Mouse (Mus musculus): ENCODE results near the gene Grid1. TPM values are rescaled to one million over a fixed set of nuclear protein-coding genes. Genes with fewer than 3 reads are reported as not detected.

Gene Grid1
- polyA plus RNA-seq, 1 experiment = 0.19 TPM

DNA sequence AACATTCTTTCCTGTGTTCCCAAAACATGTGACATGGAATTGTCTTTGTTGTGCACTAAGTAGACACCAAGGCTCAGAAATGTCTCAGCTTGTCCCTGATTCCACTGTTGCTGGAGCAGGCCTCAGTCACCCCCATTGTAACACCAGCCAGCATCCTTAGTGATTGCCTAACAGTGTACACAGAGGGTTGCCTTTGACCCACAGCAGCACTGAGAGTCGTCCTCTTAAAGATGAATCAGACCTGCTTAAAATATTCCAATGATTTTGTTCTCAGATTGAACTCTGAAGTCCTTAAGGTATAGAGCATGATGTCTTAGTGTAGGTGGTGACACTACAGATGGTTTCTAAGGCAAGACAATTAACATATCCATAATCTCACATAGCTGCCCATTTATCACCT is 354.0 kb downstream of the Grid1 start:
- Histone ChIP-seq H3K4me3 (ENCODE audit: control insufficient read depth, insufficient read depth, low read length) (no peak overlapping the region), H3K27ac (ENCODE audit: control insufficient read depth, insufficient read depth, low read length) (no peak overlapping the region), H3K36me3 (ENCODE audit: control insufficient read depth, insufficient read depth, low read length) (no peaks in the 10 kb centered on the region), H3K27me3 (ENCODE audit: control insufficient read depth, insufficient read depth, low read length) (no peaks in the 10 kb centered on the region), H3K4me1 (replicated peaks; ENCODE audit: control insufficient read depth, insufficient read depth, low read length) (no peaks in the 10 kb centered on the region)
- no peak for TF ChIP-seq POLR2A (IDR thresholded peaks at IDR 0.05; ENCODE audit: control insufficient read depth, extremely low read depth, insufficient read depth, low read length, poor library complexity)
- 80% methylated on average over 1 of the region's 1 CpGs for WGBS
- DNase-seq = no peak

- no peaks in the 10 kb centered on the region for H3K27me3 ChIP-seq (ENCODE audit: control insufficient read depth, insufficient read depth, low read length)
- H3K4me3 ChIP-seq (ENCODE audit: control insufficient read depth, insufficient read depth, low read length) = no peak overlapping the region
- no peaks in the 10 kb centered on the region for H3K36me3 ChIP-seq (ENCODE audit: control insufficient read depth, insufficient read depth, low read length)
- 95% methylated on average over 3 of the region's 3 CpGs for WGBS
- no peaks in the 10 kb centered on the region for H3K4me1 ChIP-seq (replicated peaks; ENCODE audit: control insufficient read depth, insufficient read depth, low read length)
- no peak for DNase-seq
- TF ChIP-seq POLR2A (IDR thresholded peaks at IDR 0.05; ENCODE audit: control insufficient read depth, extremely low read depth, insufficient read depth, low read length, poor library complexity) (no peak), CTCF (IDR thresholded peaks at IDR 0.05; ENCODE audit: borderline replicate concordance, control insufficient read depth, extremely low read depth, insufficient read depth, low read length, poor library complexity) (no peak)
- H3K27ac ChIP-seq (ENCODE audit: control insufficient read depth, insufficient read depth, low read length) = no peak overlapping the region
Measured at GRCm38 (mm10) chr14:35176021-35176420, 356.1 kb downstream of the Grid1 start.

- DNase-seq = no peak
- Histone ChIP-seq H3K4me1 (replicated peaks; ENCODE audit: control insufficient read depth, insufficient read depth, low read length) (no peaks in the 10 kb centered on the region), H3K27me3 (ENCODE audit: control insufficient read depth, insufficient read depth, low read length) (no peaks in the 10 kb centered on the region), H3K27ac (ENCODE audit: control insufficient read depth, insufficient read depth, low read length) (no peak overlapping the region), H3K4me3 (ENCODE audit: control insufficient read depth, insufficient read depth, low read length) (no peak overlapping the region), H3K36me3 (ENCODE audit: control insufficient read depth, insufficient read depth, low read length) (no peaks in the 10 kb centered on the region)
- TF ChIP-seq POLR2A (IDR thresholded peaks at IDR 0.05; ENCODE audit: control insufficient read depth, extremely low read depth, insufficient read depth, low read length, poor library complexity) (no peak), CTCF (IDR thresholded peaks at IDR 0.05; ENCODE audit: borderline replicate concordance, control insufficient read depth, extremely low read depth, insufficient read depth, low read length, poor library complexity) (no peak)
Measured at GRCm38 (mm10) chr14:35179076-35179475, 359.2 kb downstream of the Grid1 start.

GRCm38 (mm10) chr14:35185399-35185798 is 365.5 kb downstream of the Grid1 start:
- Histone ChIP-seq H3K36me3 (ENCODE audit: control insufficient read depth, insufficient read depth, low read length) (no peaks in the 10 kb centered on the region), H3K4me1 (replicated peaks; ENCODE audit: control insufficient read depth, insufficient read depth, low read length) (no peaks in the 10 kb centered on the region), H3K4me3 (ENCODE audit: control insufficient read depth, insufficient read depth, low read length) (no peak overlapping the region), H3K27ac (ENCODE audit: control insufficient read depth, insufficient read depth, low read length) (no peak overlapping the region), H3K27me3 (ENCODE audit: control insufficient read depth, insufficient read depth, low read length) (no peaks in the 10 kb centered on the region)
- 81% methylated on average over 1 of the region's 1 CpGs for WGBS
- TF ChIP-seq POLR2A (IDR thresholded peaks at IDR 0.05; ENCODE audit: control insufficient read depth, extremely low read depth, insufficient read depth, low read length, poor library complexity) (no peak), CTCF (IDR thresholded peaks at IDR 0.05; ENCODE audit: borderline replicate concordance, control insufficient read depth, extremely low read depth, insufficient read depth, low read length, poor library complexity) (no peak)
- no peak for DNase-seq

- Histone ChIP-seq H3K27ac (ENCODE audit: control insufficient read depth, insufficient read depth, low read length) (no peak overlapping the region), H3K4me3 (ENCODE audit: control insufficient read depth, insufficient read depth, low read length) (no peak overlapping the region), H3K4me1 (replicated peaks; ENCODE audit: control insufficient read depth, insufficient read depth, low read length) (no peaks in the 10 kb centered on the region), H3K36me3 (ENCODE audit: control insufficient read depth, insufficient read depth, low read length) (no peaks in the 10 kb centered on the region), H3K27me3 (ENCODE audit: control insufficient read depth, insufficient read depth, low read length) (no peaks in the 10 kb centered on the region; the same call in 1 of the 2 replicates)
- TF ChIP-seq CTCF (IDR thresholded peaks at IDR 0.05; ENCODE audit: borderline replicate concordance, control insufficient read depth, extremely low read depth, insufficient read depth, low read length, poor library complexity) = no peak
- no peak for TF ChIP-seq POLR2A (IDR thresholded peaks at IDR 0.05; ENCODE audit: control insufficient read depth, extremely low read depth, insufficient read depth, low read length, poor library complexity)
- WGBS = 94% methylated on average over 6 of the region's 6 CpGs
- no peak for DNase-seq
Measured at GRCm38 (mm10) chr14:35192256-35192655, 372.3 kb downstream of the Grid1 start.

DNA sequence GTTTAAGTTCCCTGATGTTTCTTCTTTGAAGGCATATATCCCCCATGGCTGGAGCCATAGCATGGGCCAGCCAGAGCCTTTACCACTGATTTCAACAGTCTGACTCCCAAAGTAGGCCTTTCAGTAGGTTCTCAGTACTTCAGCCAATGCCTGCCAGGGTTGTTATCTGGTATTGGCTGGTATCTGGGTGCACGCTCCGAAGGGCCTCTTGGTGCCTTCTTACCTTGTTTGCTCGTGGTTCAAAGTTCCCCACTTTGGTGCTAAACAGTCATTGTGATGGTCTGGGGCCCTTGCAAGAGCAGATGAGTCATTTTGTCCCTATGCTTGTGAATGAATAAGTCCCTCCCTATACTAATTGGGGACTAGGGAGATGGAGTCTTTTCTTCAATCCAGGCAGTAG is 377.5 kb downstream of the Grid1 start:
- no peak for TF ChIP-seq POLR2A (IDR thresholded peaks at IDR 0.05; ENCODE audit: control insufficient read depth, extremely low read depth, insufficient read depth, low read length, poor library complexity)
- TF ChIP-seq CTCF (IDR thresholded peaks at IDR 0.05; ENCODE audit: borderline replicate concordance, control insufficient read depth, extremely low read depth, insufficient read depth, low read length, poor library complexity) = no peak
- 82% methylated on average over 3 of the region's 3 CpGs for WGBS
- H3K4me1 ChIP-seq (replicated peaks; ENCODE audit: control insufficient read depth, insufficient read depth, low read length) = no peaks in the 10 kb centered on the region

GRCm38 (mm10) chr14:35198447-35198846 is 378.5 kb downstream of the Grid1 start:
- no peaks in the 10 kb centered on the region for H3K4me1 ChIP-seq (replicated peaks; ENCODE audit: control insufficient read depth, insufficient read depth, low read length)
- H3K27ac ChIP-seq (ENCODE audit: control insufficient read depth, insufficient read depth, low read length) = no peak overlapping the region
- WGBS = 85% methylated on average over 4 of the region's 4 CpGs
- H3K36me3 ChIP-seq (ENCODE audit: control insufficient read depth, insufficient read depth, low read length) = no peaks in the 10 kb centered on the region
- H3K4me3 ChIP-seq (ENCODE audit: control insufficient read depth, insufficient read depth, low read length) = no peak overlapping the region
- TF ChIP-seq POLR2A (IDR thresholded peaks at IDR 0.05; ENCODE audit: control insufficient read depth, extremely low read depth, insufficient read depth, low read length, poor library complexity) = no peak
- no peak for TF ChIP-seq CTCF (IDR thresholded peaks at IDR 0.05; ENCODE audit: borderline replicate concordance, control insufficient read depth, extremely low read depth, insufficient read depth, low read length, poor library complexity)
- H3K27me3 ChIP-seq (ENCODE audit: control insufficient read depth, insufficient read depth, low read length) = no peaks in the 10 kb centered on the region
- no peak for DNase-seq

More for the DNA sequence above, 377.5 kb downstream of the Grid1 start:
- Histone ChIP-seq H3K27me3 (ENCODE audit: control insufficient read depth, insufficient read depth, low read length) (no peaks in the 10 kb centered on the region; the same call in 1 of the 2 replicates), H3K27ac (ENCODE audit: control insufficient read depth, insufficient read depth, low read length) (no peak overlapping the region), H3K4me3 (ENCODE audit: control insufficient read depth, insufficient read depth, low read length) (no peak overlapping the region), H3K36me3 (ENCODE audit: control insufficient read depth, insufficient read depth, low read length) (no peaks in the 10 kb centered on the region)
- DNase-seq = no peak
